Mouse (Mus musculus) embryonic facial prominence, embryonic 12.5 days (tissue): ENCODE results near the gene Gm13078. TPM values are rescaled to one million over a fixed set of nuclear protein-coding genes. Genes with fewer than 3 reads are reported as not detected.

Experiments used
- ATAC-seq: fragments of 200-750 bp; cut with Nextera tagmentation; 2 replicates; pipeline ENCODE4 v1.8.0; 2017; ENCODE audit not compliant: insufficient number of reproducible peaks, insufficient read depth, low FRiP score, low TSS enrichment
- H3K27ac ChIP-seq: fragments of 300-500 bp; sonication (generic); 2 replicates; pipeline ENCODE4 v1.5.1; 2016; ENCODE audit warnings: mild to moderate bottlenecking
- H3K27me3 ChIP-seq: fragments of 300-500 bp; sonication (generic); 2 replicates; pipeline ENCODE4 v1.6.1; 2016; ENCODE audit warnings: mild to moderate bottlenecking, moderate library complexity
- H3K36me3 ChIP-seq: fragments of 300-500 bp; sonication (generic); 2 replicates; pipeline ENCODE4 v1.6.1; 2016; ENCODE audit warnings: mild to moderate bottlenecking
- H3K4me1 ChIP-seq: fragments of 300-500 bp; sonication (generic); 2 replicates; pipeline ENCODE4 v1.6.1; 2016
- H3K4me2 ChIP-seq: fragments of 300-500 bp; sonication (generic); replicated peaks from 2 replicates; pipeline ENCODE4 v1.6.1; 2016; ENCODE audit warnings: mild to moderate bottlenecking, moderate library complexity
- H3K4me3 ChIP-seq: fragments of 300-500 bp; sonication (generic); 2 replicates; pipeline ENCODE4 v1.5.1; 2016; ENCODE audit warnings: mild to moderate bottlenecking
- H3K9ac ChIP-seq: fragments of 300-500 bp; sonication (generic); 2 replicates; pipeline ENCODE4 v1.6.1; 2016; ENCODE audit warnings: mild to moderate bottlenecking, moderate library complexity
- H3K9me3 ChIP-seq: fragments of 300-500 bp; sonication (generic); 2 replicates; pipeline ENCODE4 v1.6.1; 2016; ENCODE audit warnings: mild to moderate bottlenecking, moderate library complexity
- WGBS: fragments of 180-500 bp; shearing (Covaris S2); methylation state at CpG from one replicate; pipeline ENCODE4 v1.1.7; 2016; 5-methylcytosine and 5-hydroxymethylcytosine counted together
- polyA plus RNA-seq: library from polyadenylated mRNA; unstranded; fragments of >200 nt; fragmentation: Nextera tagmentation; extraction: Ambion mirVana; gene quantifications from 2 replicates; pipeline ENCODE4 v1.2.1, GENCODE M21; 2016

The Gm13078 gene
- not detected in 2 replicates for polyA plus RNA-seq

- 78% methylated on average over 1 of the region's 1 CpGs for WGBS
- Histone ChIP-seq H3K9ac (no peak within 1 kb of the TSS), H3K9me3 (peaks cover 18% of the 10 kb centered on the region)
These were observed at the start of gene Gm13078 for GRCm38 (mm10) chr4:143719155-143719554. Gene Gm13078 (plus strand): TSS chr4:143719455.

GRCm38 (mm10) chr4:143702611-143703010 is 16.6 kb upstream of the Gm13078 start, which contains the start of gene Gm13089:
Gene Gm13089 (minus strand): TSS chr4:143702711.
- Histone ChIP-seq H3K9me3 (peaks cover 22% of the 10 kb centered on the region; the same call in 1 of the 2 replicates), H3K4me3 (no peak within 1 kb of the TSS), H3K4me1 (no peaks in the 10 kb centered on the region), H3K4me2 (no peak within 1 kb of the TSS), H3K27me3 (no peaks in the 10 kb centered on the region), H3K36me3 (no peaks in the 10 kb centered on the region), H3K9ac (no peak within 1 kb of the TSS), H3K27ac (no peak within 1 kb of the TSS)
- ATAC-seq = no peak
- WGBS = 80% methylated on average over 2 of the region's 2 CpGs

More at GRCm38 (mm10) chr4:143719155-143719554, at the start of gene Gm13078:
- Histone ChIP-seq H3K4me2 (no peak within 1 kb of the TSS), H3K27me3 (no peaks in the 10 kb centered on the region), H3K4me1 (no peaks in the 10 kb centered on the region), H3K27ac (no peak within 1 kb of the TSS), H3K36me3 (no peaks in the 10 kb centered on the region), H3K4me3 (no peak within 1 kb of the TSS)
- no peak for ATAC-seq

Other genes with a start within 250 kb of the Gm13078 start
- gene Gm13043, start 208.1 kb upstream of the Gm13078 start, polyA plus RNA-seq = not detected in 2 replicates
- gene Gm13040, start 183.5 kb upstream of the Gm13078 start, polyA plus RNA-seq = not detected in 2 replicates
- not detected in 2 replicates for gene BC080695, start 167.8 kb upstream of the Gm13078 start, polyA plus RNA-seq
- gene Gm13057, start 167.7 kb upstream of the Gm13078 start, polyA plus RNA-seq = not detected in 2 replicates
- not detected in 2 replicates for gene Gm13083, start 104.5 kb upstream of the Gm13078 start, polyA plus RNA-seq
- not detected in 2 replicates for gene Gm13088, start 62.2 kb upstream of the Gm13078 start, polyA plus RNA-seq
- not detected in 2 replicates for gene Gm13089, start 16.7 kb upstream of the Gm13078 start, polyA plus RNA-seq
- gene Gm13023, start 69.9 kb downstream of the Gm13078 start, polyA plus RNA-seq = not detected in 2 replicates
- gene Gm13084, start 96.6 kb downstream of the Gm13078 start, polyA plus RNA-seq = not detected in 2 replicates
- gene Gm13103, start 127.0 kb downstream of the Gm13078 start, polyA plus RNA-seq = not detected in 2 replicates
- gene Pramef6, start 180.9 kb downstream of the Gm13078 start, polyA plus RNA-seq = not detected in 2 replicates
- not detected in 2 replicates for gene Pramef25, start 231.6 kb downstream of the Gm13078 start, polyA plus RNA-seq
- gene Gm13101, start 247.5 kb downstream of the Gm13078 start, polyA plus RNA-seq = not detected in 2 replicates